Mouse (Mus musculus) heart, adult 2 months (tissue): ENCODE data around the gene Maff.

Experiments
- CTCF ChIP-seq: fragments of 200-600 bp; IDR thresholded peaks from 2 replicates; pipeline ENCODE4 v1.8.1; 2022; ENCODE audit warnings: antibody characterized with exemption, mild to moderate bottlenecking, moderate library complexity
- EP300 ChIP-seq: fragments of 200-500 bp; IDR thresholded peaks from 2 replicates; pipeline ENCODE4 v1.6.1; 2011; ENCODE audit warnings: low read depth, low read length, control low read depth; ENCODE audit not compliant: insufficient read depth
- POLR2A ChIP-seq: fragments of 200-500 bp; IDR thresholded peaks from 2 replicates; pipeline ENCODE4 v1.6.1; 2011; ENCODE audit warnings: mild to moderate bottlenecking, low read depth, low read length, control low read depth; ENCODE audit not compliant: insufficient read depth

- TF ChIP-seq CTCF: no peak
- TF ChIP-seq POLR2A: no peak
- TF ChIP-seq EP300: no peak
Measured at GRCm38 (mm10) chr15:79381644-79382043, 35.2 kb downstream of the Maff start.
